Mouse (Mus musculus): ENCODE data around the gene Actg2. TPM values are rescaled to one million over a fixed set of nuclear protein-coding genes. Genes with fewer than 3 reads are reported as not detected.
A peak's percentile ranks its signal among the peaks of the same experiment; 100 is the strongest.

The Actg2 gene
- polyA plus RNA-seq, 1 experiment from 2014 or later = 2.1 TPM

DNA sequence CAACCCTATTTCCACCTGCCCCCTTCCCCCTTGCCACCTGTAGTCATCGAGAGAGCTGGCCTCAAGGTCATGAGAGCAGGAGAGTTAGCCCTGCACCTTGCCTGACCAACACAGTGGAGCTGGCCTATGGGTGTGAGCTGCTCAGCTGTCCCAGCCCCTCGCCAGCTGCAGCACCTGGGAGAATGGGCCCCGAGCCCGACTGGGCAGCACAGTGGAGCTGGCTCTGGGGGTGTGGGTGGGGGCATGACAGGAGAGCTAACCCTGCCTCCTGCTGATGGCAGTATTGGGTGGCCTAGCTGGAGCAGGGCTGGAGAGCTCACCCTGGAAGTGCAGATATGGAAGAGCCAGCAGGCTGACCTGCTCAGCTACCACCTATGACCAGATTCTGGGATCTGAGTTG lies 48.8 kb downstream of the Actg2 start:
- H3K9me3 ChIP-seq = no peaks in the 10 kb centered on the region
- H3K36me3 ChIP-seq = peaks cover 82% of the 10 kb centered on the region
- no peak overlapping the region for H3K4me3 ChIP-seq
- no peak for DNase-seq (ENCODE audit: low spot score)
- H3K27ac ChIP-seq = no peak overlapping the region
- WGBS = 89% methylated on average over 4 of the region's 4 CpGs
- no peaks in the 10 kb centered on the region for H3K4me1 ChIP-seq (replicated peaks)
- no peaks in the 10 kb centered on the region for H3K27me3 ChIP-seq (ENCODE audit: insufficient read depth, poor library complexity, severe bottlenecking)

DNA sequence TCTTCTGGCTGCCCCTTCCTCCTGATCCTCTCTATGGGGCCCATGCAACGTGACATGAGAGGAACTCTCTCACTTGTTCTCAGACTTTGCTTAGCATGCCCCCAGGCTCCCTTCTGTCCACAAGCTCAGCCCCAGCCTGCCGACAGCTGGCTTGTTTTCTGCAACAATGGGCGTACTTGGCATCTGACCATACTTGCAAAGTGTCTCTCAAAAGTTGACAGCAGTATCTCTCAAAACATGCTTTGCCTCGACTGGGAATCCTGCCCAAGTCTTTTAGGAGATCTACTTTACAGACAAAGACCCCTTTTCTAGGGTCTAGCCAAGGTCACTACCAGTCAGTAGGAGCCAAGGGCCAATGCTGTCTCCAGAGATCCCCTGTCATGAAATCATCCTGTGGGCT lies 50.2 kb downstream of the Actg2 start:
- no peak for DNase-seq (ENCODE audit: low spot score)
- Histone ChIP-seq H3K4me3 (no peak overlapping the region), H3K27me3 (ENCODE audit: insufficient read depth, poor library complexity, severe bottlenecking) (no peaks in the 10 kb centered on the region), H3K36me3 (peaks cover 97% of the 10 kb centered on the region), H3K4me1 (replicated peaks) (no peaks in the 10 kb centered on the region), H3K9me3 (no peaks in the 10 kb centered on the region), H3K27ac (no peak overlapping the region)
- 82% methylated on average over 4 of the region's 4 CpGs for WGBS

DNA sequence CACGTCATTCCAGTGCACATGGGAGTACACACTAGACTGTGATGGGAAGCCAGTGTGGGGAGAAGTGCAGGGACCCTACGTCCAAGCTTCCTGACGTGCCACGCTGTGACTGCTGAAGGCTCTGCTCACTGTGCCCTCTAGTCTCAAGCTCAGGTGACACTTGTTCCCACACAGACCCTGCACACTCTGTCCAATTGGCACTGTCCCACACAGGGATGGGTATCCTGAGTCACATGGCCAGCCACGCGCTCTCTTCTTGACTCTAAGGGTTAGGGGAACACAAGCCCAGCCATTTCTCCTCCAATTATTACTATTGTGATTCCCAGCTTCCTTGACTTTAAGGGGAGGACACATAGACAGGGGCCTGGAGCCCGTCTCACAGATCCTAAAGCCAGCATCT lies 52.3 kb downstream of the Actg2 start:
- Histone ChIP-seq H3K27ac (no peak overlapping the region), H3K9me3 (no peaks in the 10 kb centered on the region), H3K27me3 (ENCODE audit: insufficient read depth, poor library complexity, severe bottlenecking) (no peaks in the 10 kb centered on the region), H3K4me3 (no peak overlapping the region), H3K4me1 (replicated peaks) (no peaks in the 10 kb centered on the region), H3K36me3 (peaks cover 97% of the 10 kb centered on the region)
- 95% methylated on average over 7 of the region's 7 CpGs for WGBS
- DNase-seq (ENCODE audit: low spot score) = no peak

DNA sequence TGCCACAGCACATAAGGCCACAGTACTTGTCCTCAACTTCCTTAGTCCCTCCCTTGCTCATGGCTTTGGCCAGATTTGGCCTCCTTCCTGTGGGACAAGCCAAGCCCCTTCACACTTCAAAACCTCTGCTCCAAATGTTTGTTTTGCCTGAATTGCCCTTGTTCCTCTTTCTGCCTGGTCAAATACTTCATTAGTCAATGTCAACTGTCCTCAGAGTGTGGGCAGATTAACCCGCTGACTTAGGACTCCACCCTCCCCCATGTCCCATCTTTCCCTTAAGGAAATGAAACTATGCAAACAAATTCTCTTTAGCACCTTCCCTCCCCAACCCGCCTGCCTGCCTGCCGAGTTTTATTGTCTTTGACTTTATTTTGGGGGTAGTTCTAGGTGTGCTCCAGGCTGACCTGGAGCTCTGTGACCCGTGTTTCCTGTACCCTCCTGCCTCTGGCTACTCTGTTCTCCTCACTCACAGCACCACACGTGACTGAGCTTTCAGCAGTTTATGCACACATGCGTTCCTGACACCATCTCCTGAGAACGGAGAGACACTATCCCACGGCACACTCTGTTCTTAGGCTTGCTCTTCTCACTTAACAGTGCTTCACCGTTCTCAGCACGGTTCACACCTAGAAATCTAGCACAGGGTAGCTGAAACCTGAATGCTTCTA lies 53.5 kb downstream of the Actg2 start:
- Histone ChIP-seq H3K9me3 (no peaks in the 10 kb centered on the region), H3K27ac (no peak overlapping the region), H3K4me3 (no peak overlapping the region), H3K4me1 (replicated peaks) (no peaks in the 10 kb centered on the region), H3K27me3 (ENCODE audit: insufficient read depth, poor library complexity, severe bottlenecking) (no peaks in the 10 kb centered on the region), H3K36me3 (peaks cover 88% of the 10 kb centered on the region)
- WGBS = 77% methylated on average over 10 of the region's 10 CpGs
- no peak for DNase-seq (ENCODE audit: low spot score)

DNA sequence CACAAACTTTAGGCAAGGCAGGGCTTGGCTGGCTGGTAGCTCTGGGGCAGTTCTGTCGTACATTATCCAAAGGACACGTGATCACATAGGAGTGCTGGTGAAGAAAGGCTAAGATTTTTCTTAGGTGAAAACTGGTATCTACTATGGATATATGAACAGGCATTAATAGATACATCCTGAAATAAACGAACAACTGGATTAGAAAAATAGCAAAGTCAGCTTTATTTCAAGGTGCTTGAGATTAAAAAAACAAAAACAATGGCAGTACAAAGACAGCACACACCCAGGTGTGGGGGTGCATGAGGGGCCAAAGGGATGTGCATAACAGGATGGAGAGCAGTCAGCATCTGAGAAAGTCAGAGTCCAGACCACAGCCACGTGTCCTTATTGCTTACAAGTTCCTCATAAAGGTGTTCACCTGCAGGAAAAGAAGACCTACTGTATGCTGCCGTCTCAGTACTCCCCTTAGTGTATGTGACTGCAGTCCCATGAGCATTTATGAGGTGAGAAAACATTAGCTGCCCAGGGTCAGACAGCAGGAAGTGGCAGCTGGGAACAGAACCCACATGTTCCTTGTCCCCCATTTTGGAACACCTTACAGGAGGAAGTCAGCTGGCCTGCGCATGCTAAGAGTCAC lies 55.9 kb downstream of the Actg2 start:
- H3K36me3 ChIP-seq = peaks cover 69% of the 10 kb centered on the region
- WGBS = 92% methylated on average over 6 of the region's 6 CpGs
- H3K4me3 ChIP-seq = no peak overlapping the region
- no peaks in the 10 kb centered on the region for H3K9me3 ChIP-seq
- no peak for DNase-seq (ENCODE audit: low spot score)
- no peaks in the 10 kb centered on the region for H3K27me3 ChIP-seq (ENCODE audit: insufficient read depth, poor library complexity, severe bottlenecking)
- no peaks in the 10 kb centered on the region; the same call in none of the 2 replicates for H3K4me1 ChIP-seq (replicated peaks)
- no peak overlapping the region for H3K27ac ChIP-seq

DNA sequence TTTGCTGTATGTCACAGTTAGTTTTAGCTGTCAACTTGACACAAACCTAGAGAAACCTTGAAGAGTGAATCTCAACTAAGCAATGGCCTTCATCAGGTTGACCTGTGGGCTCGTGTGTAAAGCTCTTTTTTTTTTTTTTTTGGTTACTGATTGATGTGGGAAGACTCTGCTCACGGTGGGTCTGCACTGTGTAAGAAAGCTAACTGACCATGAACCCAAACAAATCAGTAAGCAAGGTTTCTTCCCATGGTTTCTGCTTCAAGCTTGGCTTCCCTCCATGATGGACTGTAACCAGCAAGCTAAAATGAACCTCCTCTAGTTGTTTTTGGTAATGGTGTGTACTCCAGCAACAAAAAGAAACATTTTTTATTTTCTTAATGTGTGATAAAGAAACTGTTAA lies 56.9 kb downstream of the Actg2 start:
- Histone ChIP-seq H3K27me3 (ENCODE audit: insufficient read depth, poor library complexity, severe bottlenecking) (no peaks in the 10 kb centered on the region), H3K9me3 (no peaks in the 10 kb centered on the region), H3K4me3 (no peak overlapping the region), H3K27ac (no peak overlapping the region), H3K36me3 (peaks cover 60% of the 10 kb centered on the region), H3K4me1 (replicated peaks) (no peaks in the 10 kb centered on the region; the same call in none of the 2 replicates)
- 84% methylated on average over 2 of the region's 2 CpGs for WGBS
- DNase-seq (ENCODE audit: low spot score) = no peak

DNA sequence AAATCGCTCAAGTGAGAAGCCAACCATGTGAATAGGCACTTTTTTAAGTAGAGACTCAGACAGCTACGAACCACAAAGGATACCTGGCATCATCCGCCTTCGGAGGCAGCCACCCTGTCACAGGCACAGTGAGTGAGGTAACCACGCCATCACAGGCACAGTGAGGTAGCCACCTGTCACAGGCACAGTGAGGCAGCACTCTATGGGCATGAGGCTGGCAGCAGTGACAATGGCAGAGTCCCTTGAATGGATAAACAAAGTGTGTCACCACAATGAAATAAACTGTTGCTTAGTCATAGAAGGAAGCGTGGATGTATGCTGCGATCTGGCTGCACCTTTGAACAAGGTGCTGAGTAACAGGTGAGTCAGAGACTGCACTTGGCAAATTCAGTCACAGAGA lies 57.4 kb downstream of the Actg2 start:
- no peaks in the 10 kb centered on the region; the same call in none of the 2 replicates for H3K4me1 ChIP-seq (replicated peaks)
- WGBS = 93% methylated on average over 7 of the region's 7 CpGs
- H3K27ac ChIP-seq = no peak overlapping the region
- no peak for DNase-seq (ENCODE audit: low spot score)
- no peaks in the 10 kb centered on the region for H3K9me3 ChIP-seq
- no peaks in the 10 kb centered on the region for H3K27me3 ChIP-seq (ENCODE audit: insufficient read depth, poor library complexity, severe bottlenecking)
- no peak overlapping the region for H3K4me3 ChIP-seq
- peaks cover 54% of the 10 kb centered on the region for H3K36me3 ChIP-seq

DNA sequence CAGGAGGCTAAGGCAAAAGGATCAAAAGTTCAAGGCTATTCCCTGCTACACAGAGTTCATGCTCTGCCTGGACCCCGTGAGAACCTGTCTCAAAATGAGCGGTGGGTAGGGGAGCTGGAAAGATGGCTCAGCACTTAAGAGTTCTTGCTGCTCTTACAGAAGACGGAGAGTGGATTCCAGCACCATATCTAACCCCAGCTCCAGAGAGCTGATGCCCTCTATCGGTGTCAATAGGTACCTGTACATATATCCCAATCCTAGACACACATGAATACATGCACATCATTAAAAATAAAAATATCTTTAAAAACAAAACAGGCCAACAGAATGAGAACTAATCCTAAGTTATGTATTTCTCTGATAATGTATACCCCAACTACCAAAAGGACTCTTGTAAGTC lies 57.8 kb downstream of the Actg2 start:
- 73% methylated on average over 4 of the region's 4 CpGs for WGBS
- Histone ChIP-seq H3K4me1 (replicated peaks) (no peaks in the 10 kb centered on the region; the same call in none of the 2 replicates), H3K27ac (no peak overlapping the region), H3K36me3 (peaks cover 53% of the 10 kb centered on the region), H3K27me3 (ENCODE audit: insufficient read depth, poor library complexity, severe bottlenecking) (no peaks in the 10 kb centered on the region), H3K9me3 (no peaks in the 10 kb centered on the region), H3K4me3 (no peak overlapping the region)
- no peak for DNase-seq (ENCODE audit: low spot score)

DNA sequence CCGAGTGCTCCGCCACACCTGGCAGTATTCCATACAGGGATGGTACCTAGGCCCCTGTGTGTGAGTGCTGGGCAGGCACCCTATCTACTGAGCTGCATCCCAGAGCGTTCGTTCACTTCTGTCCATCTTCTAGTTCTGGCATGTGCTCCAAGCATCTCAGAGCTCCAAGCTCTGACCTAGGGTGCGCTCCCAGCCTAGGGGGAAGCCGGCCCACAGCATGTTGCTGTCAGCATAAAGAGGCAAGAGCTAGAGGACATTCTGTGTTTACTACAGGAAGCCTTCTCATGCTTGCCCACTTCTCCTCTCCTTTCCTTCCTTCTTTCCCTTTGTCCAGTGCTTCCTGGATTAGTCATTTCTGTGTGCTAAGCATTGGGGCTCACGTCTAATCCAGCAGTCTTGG lies 60.6 kb downstream of the Actg2 start:
- Histone ChIP-seq H3K4me3 (no peak overlapping the region), H3K9me3 (no peaks in the 10 kb centered on the region), H3K27me3 (ENCODE audit: insufficient read depth, poor library complexity, severe bottlenecking) (no peaks in the 10 kb centered on the region), H3K27ac (0 out of 2 replicates have a peak overlapping the region, but pooled peaks have one; percentile 23), H3K36me3 (peaks cover 25% of the 10 kb centered on the region), H3K4me1 (replicated peaks) (no peaks in the 10 kb centered on the region; the same call in none of the 2 replicates)
- no peak for DNase-seq (ENCODE audit: low spot score)
- WGBS = 79% methylated on average over 7 of the region's 7 CpGs

DNA sequence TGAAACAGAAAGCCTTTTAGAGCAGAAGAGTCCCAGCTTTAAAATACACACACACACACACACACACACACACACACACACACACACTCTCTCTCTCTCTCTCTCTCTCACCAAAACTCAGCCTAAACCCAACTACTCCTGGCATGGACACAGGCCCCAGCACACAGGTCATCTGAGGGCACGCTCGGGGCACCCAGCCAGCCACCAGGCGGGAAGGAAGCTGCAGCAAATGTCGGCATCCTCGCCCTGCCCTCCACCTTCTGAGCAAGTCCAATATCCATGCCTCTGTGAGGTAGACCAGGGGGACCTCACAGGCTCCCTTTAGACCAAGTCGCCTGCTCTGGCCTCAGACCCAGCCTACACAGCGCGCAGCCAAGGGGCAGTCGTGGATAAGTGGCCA lies 62.8 kb downstream of the Actg2 start:
- Histone ChIP-seq H3K9me3 (no peaks in the 10 kb centered on the region), H3K4me1 (replicated peaks) (no peaks in the 10 kb centered on the region; the same call in none of the 2 replicates), H3K27ac (no peak overlapping the region), H3K4me3 (no peak overlapping the region), H3K36me3 (peaks cover 5% of the 10 kb centered on the region), H3K27me3 (ENCODE audit: insufficient read depth, poor library complexity, severe bottlenecking) (no peaks in the 10 kb centered on the region)
- DNase-seq (ENCODE audit: low spot score) = no peak
- WGBS = 84% methylated on average over 9 of the region's 9 CpGs

DNA sequence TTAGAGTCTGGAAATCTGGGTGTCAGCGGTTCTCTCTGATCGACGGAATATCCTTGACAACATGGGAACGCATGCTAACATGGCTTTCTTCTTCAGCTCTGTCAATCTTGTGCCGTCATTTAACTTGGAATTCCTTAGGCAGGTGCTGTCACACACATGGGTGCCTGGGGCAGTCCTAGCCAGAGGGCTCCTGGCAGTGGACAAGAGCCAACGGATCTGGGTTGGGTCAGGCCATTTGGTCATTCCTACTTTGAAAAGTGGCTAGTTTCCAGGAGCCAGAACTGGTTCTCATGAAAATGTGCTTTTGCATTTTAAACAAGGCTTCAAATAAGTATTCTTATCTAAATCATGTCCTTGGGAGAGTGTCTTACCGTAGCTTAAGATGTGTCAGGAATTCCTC lies 64.3 kb downstream of the Actg2 start:
- peaks cover 3% of the 10 kb centered on the region for H3K4me1 ChIP-seq (replicated peaks)
- H3K4me3 ChIP-seq = no peak overlapping the region
- 91% methylated on average over 7 of the region's 7 CpGs for WGBS
- H3K27ac ChIP-seq = no peak overlapping the region
- H3K9me3 ChIP-seq = no peaks in the 10 kb centered on the region
- H3K27me3 ChIP-seq (ENCODE audit: insufficient read depth, poor library complexity, severe bottlenecking) = no peaks in the 10 kb centered on the region
- no peak for DNase-seq (ENCODE audit: low spot score)
- H3K36me3 ChIP-seq = 0 out of 2 replicates have a peak, but pooled peaks cover under 1% of the 10 kb centered on the region

DNA sequence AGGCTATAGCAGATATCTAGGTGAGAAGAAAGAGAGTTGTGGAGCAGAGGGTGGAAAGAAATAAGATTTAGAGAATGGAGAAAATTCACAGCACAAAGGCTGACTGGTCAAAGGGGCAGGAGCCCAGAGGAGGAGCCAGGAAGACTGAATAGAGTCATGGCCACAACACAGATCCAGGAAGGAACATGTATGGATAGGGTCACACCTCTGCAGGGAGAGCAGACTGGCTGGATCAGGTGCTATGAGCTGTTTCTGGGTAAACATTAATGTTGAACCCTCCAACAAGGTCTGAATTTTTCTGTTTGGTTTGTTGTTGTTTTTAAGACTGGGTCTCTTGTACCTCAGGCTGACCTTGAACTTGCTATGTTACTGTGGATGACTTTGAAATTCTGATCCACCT lies 72.1 kb downstream of the Actg2 start:
- H3K4me1 ChIP-seq (replicated peaks) = peaks cover 10% of the 10 kb centered on the region
- H3K27ac ChIP-seq = no peak overlapping the region
- H3K4me3 ChIP-seq = no peak overlapping the region
- no peak for DNase-seq (ENCODE audit: low spot score)
- H3K36me3 ChIP-seq = no peaks in the 10 kb centered on the region
- H3K27me3 ChIP-seq (ENCODE audit: insufficient read depth, poor library complexity, severe bottlenecking) = no peaks in the 10 kb centered on the region
- no peaks in the 10 kb centered on the region for H3K9me3 ChIP-seq

Data from hindbrain, embryonic 10.5 days (tissue).